8 mouse cellular contexts compared by ENCODE assay signal in genomic region chr9:107551890-107552355, GRCm38 (mm10). TPM values are rescaled to one million over a fixed set of nuclear protein-coding genes. Genes with fewer than 3 reads are reported as not detected.
A peak's percentile ranks its signal among the peaks of the same experiment; 100 is the strongest.
DNase-seq lines count a peak whose midpoint lies in the region; ATAC-seq and TF ChIP-seq lines count a peak whose summit lies in the region.

No protein-coding gene starts in this region.

- peak overlapping the region; percentile 86 for H3K27ac ChIP-seq in embryonic facial prominence, embryonic 14.5 days (replicated peaks; ENCODE audit: low read depth, low read length)
- peak overlapping the region; percentile 63 for H3K27ac ChIP-seq in intestine, embryonic 15.5 days
- 0 out of 2 replicates have a peak overlapping the region, but pooled peaks have one; percentile 28 for H3K27ac ChIP-seq in neural tube, embryonic 13.5 days (replicated peaks)

- H3K4me1 ChIP-seq in lung, adult 2 months (ENCODE audit: control insufficient read depth, insufficient read depth, low read length), result peaks cover 19% of the 10 kb centered on the region
- peaks cover 49% of the 10 kb centered on the region for H3K4me1 ChIP-seq in embryonic facial prominence, embryonic 14.5 days (ENCODE audit: control insufficient read depth, insufficient read depth, low read length)
- peaks cover 43% of the 10 kb centered on the region for H3K4me1 ChIP-seq in intestine, embryonic 15.5 days (replicated peaks)
- H3K4me1 ChIP-seq in neural tube, embryonic 13.5 days (replicated peaks), result peaks cover 61% of the 10 kb centered on the region

- no peak for ATAC-seq in embryonic facial prominence, embryonic 14.5 days (ENCODE audit: low read depth)
- no peak for ATAC-seq in intestine, embryonic 15.5 days
- no peak for ATAC-seq in neural tube, embryonic 13.5 days (ENCODE audit: low read depth)
- ATAC-seq in activated CD4-positive, CD25-positive, alpha-beta regulatory T cell, adult 4 months, result no peak

- TF ChIP-seq CTCF in lung, adult 2 months (IDR thresholded peaks at IDR 0.05; ENCODE audit: insufficient read depth, low read length), result no peak

- peak overlapping the region; percentile 79 for H3K9ac ChIP-seq in embryonic facial prominence, embryonic 14.5 days (ENCODE audit: low read depth, low read length)
- H3K9ac ChIP-seq in intestine, embryonic 15.5 days, result peak overlapping the region; percentile 71
- peak overlapping the region; percentile 68 for H3K9ac ChIP-seq in neural tube, embryonic 13.5 days

- 23% methylated on average over 8 of the region's 8 CpGs for WGBS in lung, adult 2 months
- WGBS in embryonic facial prominence, embryonic 14.5 days, result 9% methylated on average over 8 of the region's 8 CpGs
- 17% methylated on average over 8 of the region's 8 CpGs for WGBS in intestine, embryonic 15.5 days
- WGBS in neural tube, embryonic 13.5 days, result 8% methylated on average over 8 of the region's 8 CpGs

- no peaks in the 10 kb centered on the region for H3K9me3 ChIP-seq in embryonic facial prominence, embryonic 14.5 days (ENCODE audit: control insufficient read depth, low read length)
- no peaks in the 10 kb centered on the region for H3K9me3 ChIP-seq in intestine, embryonic 15.5 days
- no peaks in the 10 kb centered on the region for H3K9me3 ChIP-seq in neural tube, embryonic 13.5 days

- peaks cover 5% of the 10 kb centered on the region; the same call in 1 of the 2 replicates for H3K36me3 ChIP-seq in embryonic facial prominence, embryonic 14.5 days (ENCODE audit: control insufficient read depth, insufficient read depth, low read length)
- no peaks in the 10 kb centered on the region for H3K36me3 ChIP-seq in intestine, embryonic 15.5 days
- H3K36me3 ChIP-seq in neural tube, embryonic 13.5 days, result peaks cover under 1% of the 10 kb centered on the region; the same call in 1 of the 2 replicates

- no peak for TF ChIP-seq POLR2A in lung, adult 2 months (IDR thresholded peaks at IDR 0.05; ENCODE audit: borderline replicate concordance, extremely low read depth, low read depth, low read length)

- H3K4me3 ChIP-seq in lung, adult 2 months (replicated peaks; ENCODE audit: extremely low read depth, low read depth, low read length), result peak overlapping the region; percentile 61
- peak overlapping the region; percentile 58 for H3K4me3 ChIP-seq in embryonic facial prominence, embryonic 14.5 days (ENCODE audit: low read depth, low read length)
- peak overlapping the region; percentile 56 for H3K4me3 ChIP-seq in intestine, embryonic 15.5 days (replicated peaks)
- peak overlapping the region; percentile 36 for H3K4me3 ChIP-seq in neural tube, embryonic 13.5 days

- DNase-seq in lung, adult 2 months, result no peak
- no peak for DNase-seq in lung, postnatal 14 days
- DNase-seq in embryonic facial prominence, embryonic 14.5 days (ENCODE audit: low spot score), result peak; percentile 76
- DNase-seq in right cerebral cortex, postnatal 4 days, result no peak
- no peak for DNase-seq in right cerebral cortex, postnatal 25 days

- H3K27me3 ChIP-seq in embryonic facial prominence, embryonic 14.5 days (replicated peaks; ENCODE audit: control insufficient read depth, insufficient read depth, low read length), result no peaks in the 10 kb centered on the region
- no peaks in the 10 kb centered on the region for H3K27me3 ChIP-seq in intestine, embryonic 15.5 days (replicated peaks)
- peaks cover 56% of the 10 kb centered on the region for H3K27me3 ChIP-seq in neural tube, embryonic 13.5 days

- H3K4me2 ChIP-seq in embryonic facial prominence, embryonic 14.5 days (ENCODE audit: low read depth, low read length), result peak overlapping the region; percentile 90
- peak overlapping the region; percentile 97 for H3K4me2 ChIP-seq in intestine, embryonic 15.5 days (replicated peaks)
- H3K4me2 ChIP-seq in neural tube, embryonic 13.5 days, result peak overlapping the region; percentile 97

RNA-seq across cellular contexts. Expression of gene Rassf1, which starts 0.6 kb away (rescaled TPM):
- 43.7 and 45.5 TPM in 2 replicates for polyA plus RNA-seq in lung, adult 2 months (2012; rRNA removed)
- polyA plus RNA-seq in embryonic facial prominence, embryonic 14.5 days (2014; fragmentation: Nextera tagmentation; extraction: Ambion mirVana), result 66.5 and 66.8 TPM in 2 replicates
- 51.7 and 52.7 TPM in 2 replicates for polyA plus RNA-seq in intestine, embryonic 15.5 days (2015; fragmentation: Nextera tagmentation; extraction: Ambion mirVana)
- 35.4 and 39.0 TPM in 2 replicates for polyA plus RNA-seq in neural tube, embryonic 13.5 days (2015; fragmentation: Nextera tagmentation; extraction: Ambion mirVana)
- polyA plus RNA-seq in activated CD4-positive, CD25-positive, alpha-beta regulatory T cell, adult 4 months (2017; shearing (Covaris generic)), result 10 to 100 TPM; 74.8 to 81.7 TPM

RNA-seq across cellular contexts. Expression of gene Zmynd10, which starts 4.8 kb away (rescaled TPM):
- polyA plus RNA-seq in lung, adult 2 months (2012; rRNA removed), result 12.8 and 13.2 TPM in 2 replicates
- polyA plus RNA-seq in embryonic facial prominence, embryonic 14.5 days (2014; fragmentation: Nextera tagmentation; extraction: Ambion mirVana), result 2.8 and 8.2 TPM in 2 replicates
- polyA plus RNA-seq in intestine, embryonic 15.5 days (2015; fragmentation: Nextera tagmentation; extraction: Ambion mirVana), result 0.67 and 0.68 TPM in 2 replicates
- 1.2 and 1.3 TPM in 2 replicates for polyA plus RNA-seq in neural tube, embryonic 13.5 days (2015; fragmentation: Nextera tagmentation; extraction: Ambion mirVana)
- 1 to 10 TPM in 1 of 2 experiments, under 1 TPM in 1; 0.83 to 3.2 TPM for polyA plus RNA-seq in activated CD4-positive, CD25-positive, alpha-beta regulatory T cell, adult 4 months (2017; shearing (Covaris generic))

RNA-seq across cellular contexts. Expression of gene Nprl2, which starts 9.9 kb away (rescaled TPM):
- polyA plus RNA-seq in lung, adult 2 months (2012; rRNA removed), result 24.8 and 31.3 TPM in 2 replicates
- polyA plus RNA-seq in embryonic facial prominence, embryonic 14.5 days (2014; fragmentation: Nextera tagmentation; extraction: Ambion mirVana), result 35.0 and 35.4 TPM in 2 replicates
- 33.9 and 36.9 TPM in 2 replicates for polyA plus RNA-seq in intestine, embryonic 15.5 days (2015; fragmentation: Nextera tagmentation; extraction: Ambion mirVana)
- polyA plus RNA-seq in neural tube, embryonic 13.5 days (2015; fragmentation: Nextera tagmentation; extraction: Ambion mirVana), result 66.7 and 73.7 TPM in 2 replicates
- 10 to 100 TPM; 44.5 to 45.2 TPM for polyA plus RNA-seq in activated CD4-positive, CD25-positive, alpha-beta regulatory T cell, adult 4 months (2017; shearing (Covaris generic))

RNA-seq across cellular contexts. Expression of gene Cyb561d2, which starts 9.9 kb away (rescaled TPM):
- 35.6 and 37.1 TPM in 2 replicates for polyA plus RNA-seq in lung, adult 2 months (2012; rRNA removed)
- 24.7 and 27.0 TPM in 2 replicates for polyA plus RNA-seq in embryonic facial prominence, embryonic 14.5 days (2014; fragmentation: Nextera tagmentation; extraction: Ambion mirVana)
- polyA plus RNA-seq in intestine, embryonic 15.5 days (2015; fragmentation: Nextera tagmentation; extraction: Ambion mirVana), result 31.2 and 35.8 TPM in 2 replicates
- 33.0 and 40.1 TPM in 2 replicates for polyA plus RNA-seq in neural tube, embryonic 13.5 days (2015; fragmentation: Nextera tagmentation; extraction: Ambion mirVana)
- 10 to 100 TPM; 65.7 to 82.2 TPM for polyA plus RNA-seq in activated CD4-positive, CD25-positive, alpha-beta regulatory T cell, adult 4 months (2017; shearing (Covaris generic))

RNA-seq across cellular contexts. Expression of gene Tusc2, which starts 11.1 kb away (rescaled TPM):
- 46.0 and 46.7 TPM in 2 replicates for polyA plus RNA-seq in lung, adult 2 months (2012; rRNA removed)
- 43.1 and 45.2 TPM in 2 replicates for polyA plus RNA-seq in embryonic facial prominence, embryonic 14.5 days (2014; fragmentation: Nextera tagmentation; extraction: Ambion mirVana)
- 44.2 and 45.0 TPM in 2 replicates for polyA plus RNA-seq in intestine, embryonic 15.5 days (2015; fragmentation: Nextera tagmentation; extraction: Ambion mirVana)
- polyA plus RNA-seq in neural tube, embryonic 13.5 days (2015; fragmentation: Nextera tagmentation; extraction: Ambion mirVana), result 95.3 and 114 TPM in 2 replicates
- polyA plus RNA-seq in activated CD4-positive, CD25-positive, alpha-beta regulatory T cell, adult 4 months (2017; shearing (Covaris generic)), result 1 to 10 TPM; 7.3 to 7.8 TPM

Comparison
In these comparisons a context has a peak if more than half of its experiments do, and no peak if none do; other contexts are left out.
1. H3K27ac ChIP-seq: peak in every context shown above with its lines; median percentile 86 in embryonic facial prominence, embryonic 14.5 days; 63 in intestine, embryonic 15.5 days; 28 in neural tube, embryonic 13.5 days.